Mouse (Mus musculus) ovary, postnatal 10 days (tissue): ENCODE data around the gene Slc26a8.

ENCODE experiments used
- DNase-seq: peaks from one replicate; pipeline ENCODE4 v3.0.0; 2022; ENCODE audit warnings: low spot score

The Slc26a8 gene

GRCm38 (mm10) chr17:28640113-28640512 lies 49.9 kb downstream of the Slc26a8 start:
- DNase-seq: no peak

- DNase-seq: no peak
Observed at GRCm38 (mm10) chr17:28637711-28638690, 52.0 kb downstream of the Slc26a8 start.

- no peak for DNase-seq
Observed at GRCm38 (mm10) chr17:28635842-28636241, 54.2 kb downstream of the Slc26a8 start.

- no peak for DNase-seq
Observed at GRCm38 (mm10) chr17:28629125-28629524, 60.9 kb downstream of the Slc26a8 start.

- no peak for DNase-seq
Observed at GRCm38 (mm10) chr17:28628248-28629124, 61.5 kb downstream of the Slc26a8 start.

GRCm38 (mm10) chr17:28626937-28627336 lies 63.1 kb downstream of the Slc26a8 start:
- no peak for DNase-seq

GRCm38 (mm10) chr17:28625327-28625726 lies 64.7 kb downstream of the Slc26a8 start:
- DNase-seq: no peak

- DNase-seq: no peak
Observed at GRCm38 (mm10) chr17:28624841-28625240, 65.2 kb downstream of the Slc26a8 start.

GRCm38 (mm10) chr17:28622300-28622759 lies 67.7 kb downstream of the Slc26a8 start, which contains the start of gene Srpk1:
Gene Srpk1, minus strand, starts transcription at chr17:28622709.
- peak; percentile 74 for DNase-seq

- DNase-seq: peak; percentile 8
Observed at GRCm38 (mm10) chr17:28621381-28622299, 68.4 kb downstream of the Slc26a8 start.

- DNase-seq: no peak
Observed at GRCm38 (mm10) chr17:28618775-28619174, 71.3 kb downstream of the Slc26a8 start.

GRCm38 (mm10) chr17:28618124-28618523 lies 71.9 kb downstream of the Slc26a8 start:
- no peak for DNase-seq

- no peak for DNase-seq
Observed at GRCm38 (mm10) chr17:28617636-28618035, 72.4 kb downstream of the Slc26a8 start.

GRCm38 (mm10) chr17:28615332-28615731 lies 74.7 kb downstream of the Slc26a8 start:
- DNase-seq: no peak

- DNase-seq: no peak
Observed at GRCm38 (mm10) chr17:28613096-28613495, 76.9 kb downstream of the Slc26a8 start.

GRCm38 (mm10) chr17:28612603-28613002 lies 77.4 kb downstream of the Slc26a8 start:
- DNase-seq: no peak

GRCm38 (mm10) chr17:28609543-28609942 lies 80.5 kb downstream of the Slc26a8 start:
- no peak for DNase-seq

GRCm38 (mm10) chr17:28601557-28602250 lies 88.3 kb downstream of the Slc26a8 start:
- no peak for DNase-seq

GRCm38 (mm10) chr17:28600780-28601179 lies 89.3 kb downstream of the Slc26a8 start:
- DNase-seq: no peak

- no peak for DNase-seq
Observed at GRCm38 (mm10) chr17:28593965-28594364, 96.1 kb downstream of the Slc26a8 start.

- DNase-seq: peak; percentile 28
Observed at GRCm38 (mm10) chr17:28592998-28593397, 97.0 kb downstream of the Slc26a8 start.
